Mouse (Mus musculus): ENCODE measurements around the gene Tmtc1.

GRCm38 (mm10) chr6:148305191-148305590 is 139.0 kb downstream of the Tmtc1 start:
- TF ChIP-seq MAFK (IDR thresholded peaks at IDR 0.05; ENCODE audit: insufficient read depth, low read depth, low read length) (no peak), ZNF384 (IDR thresholded peaks at IDR 0.05; ENCODE audit: low read depth, low read length) (no peak)

All from ES-E14 (cell line).